Comparison of ENCODE assay signal across 8 mouse cellular contexts in genomic region chr11:11845044-11845443, GRCm38 (mm10). TPM values are rescaled to one million over a fixed set of nuclear protein-coding genes. Genes with fewer than 3 reads are reported as not detected.
A peak's percentile ranks its signal among the peaks of the same experiment; 100 is the strongest.
DNase-seq lines count a peak whose midpoint lies in the region; ATAC-seq and TF ChIP-seq lines count a peak whose summit lies in the region.

No protein-coding gene starts in this region.

- 49% methylated on average over 8 of the region's 8 CpGs for WGBS in kidney, embryonic 16.5 days
- WGBS in embryonic facial prominence, embryonic 13.5 days: 78% methylated on average over 8 of the region's 8 CpGs
- WGBS in limb, embryonic 13.5 days: 69% methylated on average over 8 of the region's 8 CpGs
- WGBS in thymus, adult 2 months: 86% methylated on average over 8 of the region's 8 CpGs

- no peak for TF ChIP-seq CTCF in thymus, adult 2 months (IDR thresholded peaks at IDR 0.05; ENCODE audit: borderline replicate concordance, control insufficient read depth, extremely low read depth, insufficient read depth, low read length, poor library complexity)

- H3K9ac ChIP-seq in kidney, embryonic 16.5 days (replicated peaks; ENCODE audit: low read length): no peak overlapping the region
- H3K9ac ChIP-seq in embryonic facial prominence, embryonic 13.5 days: no peak overlapping the region
- H3K9ac ChIP-seq in limb, embryonic 13.5 days: no peak overlapping the region

- TF ChIP-seq POLR2A in thymus, adult 2 months (IDR thresholded peaks at IDR 0.05; ENCODE audit: control insufficient read depth, extremely low read depth, insufficient read depth, low read length, poor library complexity): no peak

- H3K4me3 ChIP-seq in kidney, embryonic 16.5 days (ENCODE audit: low read length): no peak overlapping the region
- H3K4me3 ChIP-seq in embryonic facial prominence, embryonic 13.5 days: no peak overlapping the region
- no peak overlapping the region for H3K4me3 ChIP-seq in limb, embryonic 13.5 days
- H3K4me3 ChIP-seq in thymus, adult 2 months (ENCODE audit: control insufficient read depth, insufficient read depth, low read length): no peak overlapping the region

- H3K27me3 ChIP-seq in kidney, embryonic 16.5 days (ENCODE audit: insufficient read depth, low read length): no peaks in the 10 kb centered on the region
- H3K27me3 ChIP-seq in embryonic facial prominence, embryonic 13.5 days: no peaks in the 10 kb centered on the region
- H3K27me3 ChIP-seq in limb, embryonic 13.5 days: no peaks in the 10 kb centered on the region
- H3K27me3 ChIP-seq in thymus, adult 2 months (ENCODE audit: control insufficient read depth, insufficient read depth, low read length): no peaks in the 10 kb centered on the region

- intact Hi-C loops in left cerebral cortex, postnatal 14 days (cut with DNase I): no loop called here

- no peak for DNase-seq in kidney, postnatal 36 days
- peak; percentile 31 to 68 for DNase-seq in gastrocnemius, postnatal 4 days (ENCODE audit: low spot score in 2 of 2)
- DNase-seq in left cerebral cortex, postnatal 14 days (ENCODE audit: low spot score in 2 of 2): no peak
- DNase-seq in thymus, adult 2 months: no peak
- no peak for DNase-seq in layer of hippocampus, adult 18-20 months (ENCODE audit: low spot score in 2 of 2)

- no peaks in the 10 kb centered on the region for H3K9me3 ChIP-seq in kidney, embryonic 16.5 days (ENCODE audit: low read length)
- no peaks in the 10 kb centered on the region for H3K9me3 ChIP-seq in embryonic facial prominence, embryonic 13.5 days
- no peaks in the 10 kb centered on the region for H3K9me3 ChIP-seq in limb, embryonic 13.5 days

- ATAC-seq in kidney, embryonic 16.5 days (ENCODE audit: low FRiP score, low TSS enrichment): no peak
- no peak for ATAC-seq in embryonic facial prominence, embryonic 13.5 days (ENCODE audit: insufficient number of reproducible peaks, insufficient read depth, low FRiP score, low TSS enrichment, low read depth)
- ATAC-seq in limb, embryonic 13.5 days (ENCODE audit: low FRiP score, low read depth): no peak; the same call in 1 of the 2 replicates

- no peaks in the 10 kb centered on the region for H3K36me3 ChIP-seq in kidney, embryonic 16.5 days (ENCODE audit: insufficient read depth, low read length)
- H3K36me3 ChIP-seq in embryonic facial prominence, embryonic 13.5 days: no peaks in the 10 kb centered on the region
- no peaks in the 10 kb centered on the region for H3K36me3 ChIP-seq in limb, embryonic 13.5 days
- H3K36me3 ChIP-seq in thymus, adult 2 months (ENCODE audit: control insufficient read depth, insufficient read depth, low read length): no peaks in the 10 kb centered on the region

- H3K4me2 ChIP-seq in kidney, embryonic 16.5 days (replicated peaks; ENCODE audit: low read depth, low read length): no peak overlapping the region
- no peak overlapping the region for H3K4me2 ChIP-seq in embryonic facial prominence, embryonic 13.5 days
- no peak overlapping the region for H3K4me2 ChIP-seq in limb, embryonic 13.5 days (replicated peaks)

- H3K4me1 ChIP-seq in kidney, embryonic 16.5 days (ENCODE audit: insufficient read depth, low read length): peaks cover 8% of the 10 kb centered on the region
- peaks cover 24% of the 10 kb centered on the region for H3K4me1 ChIP-seq in embryonic facial prominence, embryonic 13.5 days
- peaks cover 20% of the 10 kb centered on the region for H3K4me1 ChIP-seq in limb, embryonic 13.5 days
- no peaks in the 10 kb centered on the region for H3K4me1 ChIP-seq in thymus, adult 2 months (replicated peaks; ENCODE audit: control insufficient read depth, insufficient read depth, low read length)

- H3K27ac ChIP-seq in kidney, embryonic 16.5 days (ENCODE audit: low read length): peak overlapping the region; percentile 72
- peak overlapping the region; percentile 22; the same call in 1 of the 2 replicates for H3K27ac ChIP-seq in embryonic facial prominence, embryonic 13.5 days
- peak overlapping the region; percentile 79 for H3K27ac ChIP-seq in limb, embryonic 13.5 days
- H3K27ac ChIP-seq in thymus, adult 2 months (ENCODE audit: control insufficient read depth, insufficient read depth, low read length): no peak overlapping the region

RNA-seq across cellular contexts. Expression of gene Fignl1, which starts 36.3 kb away (rescaled TPM):
- 66.9 and 69.5 TPM in 2 replicates for polyA plus RNA-seq in kidney, embryonic 16.5 days (2015; fragmentation: Nextera tagmentation; extraction: Ambion mirVana)
- 53.7 and 59.4 TPM in 2 replicates for polyA plus RNA-seq in embryonic facial prominence, embryonic 13.5 days (2015; fragmentation: Nextera tagmentation; extraction: Ambion mirVana)
- 10 to 100 TPM; 10.3 to 12.1 TPM for total RNA-seq in gastrocnemius, postnatal 4 days (2021)
- polyA plus RNA-seq in limb, embryonic 13.5 days (2015; fragmentation: Nextera tagmentation; extraction: Ambion mirVana): 53.9 and 57.4 TPM in 2 replicates
- total RNA-seq in left cerebral cortex, postnatal 14 days (2021): under 1 TPM; 0.70 to 0.81 TPM
- 18.9 and 29.3 TPM in 2 replicates for polyA plus RNA-seq in thymus, adult 2 months (2012; rRNA removed)
- 1 to 10 TPM in 1 of 2 experiments, under 1 TPM in 1; 0.61 to 1.9 TPM for total RNA-seq in layer of hippocampus, adult 18-20 months (2021)

RNA-seq across cellular contexts. Expression of gene Ddc, which starts 52.9 kb away (rescaled TPM):
- 12.6 and 13.2 TPM in 2 replicates for polyA plus RNA-seq in kidney, embryonic 16.5 days (2015; fragmentation: Nextera tagmentation; extraction: Ambion mirVana)
- polyA plus RNA-seq in embryonic facial prominence, embryonic 13.5 days (2015; fragmentation: Nextera tagmentation; extraction: Ambion mirVana): 5.3 and 5.8 TPM in 2 replicates
- 10 to 100 TPM; 60.0 to 67.4 TPM for total RNA-seq in gastrocnemius, postnatal 4 days (2021)
- polyA plus RNA-seq in limb, embryonic 13.5 days (2015; fragmentation: Nextera tagmentation; extraction: Ambion mirVana): 16.8 and 18.4 TPM in 2 replicates
- total RNA-seq in left cerebral cortex, postnatal 14 days (2021): 1 to 10 TPM; 5.1 to 5.4 TPM
- polyA plus RNA-seq in thymus, adult 2 months (2012; rRNA removed): 0.78 and 1.0 TPM in 2 replicates
- total RNA-seq in layer of hippocampus, adult 18-20 months (2021): 1 to 10 TPM; 7.7 to 8.1 TPM

Comparison
In these comparisons a context has a peak if more than half of its experiments do, and no peak if none do; other contexts are left out.
1. DNase-seq: peak in gastrocnemius, postnatal 4 days (2 of 2); none in kidney, postnatal 36 days (0 of 2), left cerebral cortex, postnatal 14 days (0 of 2), thymus, adult 2 months (single experiment) and layer of hippocampus, adult 18-20 months (0 of 2).